Mouse (Mus musculus): ENCODE results near the gene Igfbp2. TPM values are rescaled to one million over a fixed set of nuclear protein-coding genes. Genes with fewer than 3 reads are reported as not detected.

Igfbp2 gene
- polyA plus RNA-seq (2017; shearing (Covaris generic)), result not detected

GRCm38 (mm10) chr1:72823751-72824706 lies at the start of gene Igfbp2:
Igfbp2 (plus strand) TSS chr1:72824503.

GRCm38 (mm10) chr1:72874287-72875211 lies 50.2 kb downstream of the Igfbp2 start, which contains the start of gene Igfbp5:
Igfbp5 (minus strand) TSS chr1:72874884.

Other genes with a start within 250 kb of the Igfbp2 start
- 18.6 TPM for gene Smarcal1, start 241.3 kb upstream of the Igfbp2 start, polyA plus RNA-seq (2017; shearing (Covaris generic))
- gene Ankar, start 123.9 kb upstream of the Igfbp2 start, polyA plus RNA-seq (2017; shearing (Covaris generic)), result not detected
- gene Rpl37a, start 113.2 kb upstream of the Igfbp2 start, polyA plus RNA-seq (2017; shearing (Covaris generic)), result 2,506 TPM
- 0.23 TPM for gene Igfbp5, start 50.4 kb downstream of the Igfbp2 start, polyA plus RNA-seq (2017; shearing (Covaris generic))
- gene Tnp1, start 191.4 kb downstream of the Igfbp2 start, polyA plus RNA-seq (2017; shearing (Covaris generic)), result not detected